Mouse (Mus musculus): Measurements from ENCODE around the gene Stk17b. TPM values are rescaled to one million over a fixed set of nuclear protein-coding genes. Genes with fewer than 3 reads are reported as not detected.

Stk17b gene
- polyA plus RNA-seq (2016; fragmentation: Nextera tagmentation; extraction: Ambion mirVana): 8.8 and 9.2 TPM in 2 replicates

DNA sequence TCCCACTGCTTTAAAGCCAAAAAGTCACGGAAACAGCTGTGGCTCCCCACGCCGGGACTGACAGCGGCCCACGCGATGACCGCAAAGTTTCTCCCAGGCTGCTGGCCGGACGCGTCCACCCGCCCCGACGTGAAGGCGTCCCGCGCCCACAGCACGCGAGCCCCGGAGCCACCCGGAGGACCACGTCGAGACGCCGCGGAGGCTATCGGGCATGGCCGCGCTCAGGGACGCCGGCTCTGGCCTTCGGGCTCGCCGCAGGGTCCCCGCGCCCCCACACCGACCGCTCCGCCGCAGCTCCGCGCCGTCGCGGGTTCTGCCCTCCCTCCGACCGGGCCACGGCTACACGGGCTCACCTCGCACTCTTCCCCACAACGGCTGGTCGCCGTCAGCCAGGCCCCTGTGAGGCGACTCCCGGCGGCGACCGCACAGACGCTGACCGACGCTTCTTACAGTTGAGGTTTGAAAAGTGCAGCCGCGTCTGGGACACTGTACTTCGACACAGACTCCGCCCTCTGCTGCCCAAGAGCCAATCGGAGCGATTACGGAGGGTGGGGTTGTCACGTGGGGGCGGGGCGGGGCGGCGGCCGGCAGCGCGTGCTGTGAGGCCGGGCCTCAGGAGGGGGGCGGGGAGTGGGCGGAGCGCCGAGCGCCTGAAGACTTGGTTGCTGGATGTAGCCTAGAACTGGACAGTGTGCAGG, at the start of gene Stk17b:
Stk17b (minus strand) TSS at position 504 of the 698 bp plus-strand sequence.
- peak; percentile 98 for ATAC-seq (ENCODE audit: low FRiP score)
- peak within 1 kb of the TSS; percentile 72 for H3K4me2 ChIP-seq (replicated peaks)
- H3K9ac ChIP-seq: peak within 1 kb of the TSS; percentile 73
- no peaks in the 10 kb centered on the region for H3K27me3 ChIP-seq
- peaks cover 5% of the 10 kb centered on the region; the same call in 1 of the 2 replicates for H3K4me1 ChIP-seq
- H3K9me3 ChIP-seq (replicated peaks): no peaks in the 10 kb centered on the region
- H3K36me3 ChIP-seq: no peaks in the 10 kb centered on the region
- under 1% methylated on average over 69 of the region's 81 CpGs for WGBS
- peak within 1 kb of the TSS; percentile 81 for H3K4me3 ChIP-seq
- H3K27ac ChIP-seq: peak within 1 kb of the TSS; percentile 64; the same call in 1 of the 2 replicates

DNA sequence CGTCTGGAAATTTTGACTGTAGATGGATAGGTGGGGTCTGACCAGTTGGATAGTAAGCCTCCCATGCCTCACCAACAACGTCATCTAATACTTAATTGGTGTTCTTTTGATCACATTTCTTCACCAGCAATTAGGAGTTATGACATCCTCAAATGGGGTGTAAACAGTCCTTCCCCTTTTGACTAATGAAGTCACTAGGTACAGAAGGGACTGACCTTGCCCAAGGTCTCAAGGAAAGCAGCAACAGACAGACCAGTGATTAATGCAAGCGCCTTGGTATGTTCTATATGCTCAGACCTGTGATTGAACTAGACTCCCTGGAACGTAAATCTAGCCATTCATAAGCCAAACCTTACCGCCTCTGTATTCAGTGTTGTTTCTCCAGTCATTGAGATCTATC, 45.3 kb upstream of the Stk17b start:
- H3K27me3 ChIP-seq: no peaks in the 10 kb centered on the region
- no peak overlapping the region for H3K4me3 ChIP-seq
- no peak for ATAC-seq (ENCODE audit: low FRiP score)
- H3K4me1 ChIP-seq: no peaks in the 10 kb centered on the region
- no peak overlapping the region for H3K27ac ChIP-seq
- H3K4me2 ChIP-seq (replicated peaks): no peak overlapping the region
- H3K36me3 ChIP-seq: peaks cover 10% of the 10 kb centered on the region; the same call in 1 of the 2 replicates
- H3K9ac ChIP-seq: no peak overlapping the region
- 93% methylated on average over 5 of the region's 5 CpGs for WGBS
- H3K9me3 ChIP-seq (replicated peaks): no peaks in the 10 kb centered on the region

- Histone ChIP-seq H3K4me2 (replicated peaks) (no peak overlapping the region), H3K9me3 (replicated peaks) (no peaks in the 10 kb centered on the region), H3K9ac (no peak overlapping the region), H3K4me3 (no peak overlapping the region), H3K27ac (no peak overlapping the region), H3K36me3 (peaks cover 10% of the 10 kb centered on the region; the same call in 1 of the 2 replicates), H3K4me1 (peaks cover under 1% of the 10 kb centered on the region; the same call in 1 of the 2 replicates), H3K27me3 (no peaks in the 10 kb centered on the region)
- ATAC-seq (ENCODE audit: low FRiP score): no peak
- 69% methylated on average over 9 of the region's 9 CpGs for WGBS
Measured at GRCm38 (mm10) chr1:53829089-53829488, 44.1 kb upstream of the Stk17b start.

GRCm38 (mm10) chr1:53824446-53825337, 39.7 kb upstream of the Stk17b start:
- H3K27me3 ChIP-seq: no peaks in the 10 kb centered on the region
- no peak for ATAC-seq (ENCODE audit: low FRiP score)

GRCm38 (mm10) chr1:53823687-53824445, 38.8 kb upstream of the Stk17b start:
- no peaks in the 10 kb centered on the region for H3K36me3 ChIP-seq
- H3K4me3 ChIP-seq: no peak overlapping the region
- H3K27me3 ChIP-seq: no peaks in the 10 kb centered on the region
- H3K27ac ChIP-seq: 0 out of 2 replicates have a peak overlapping the region, but pooled peaks have one; percentile 25
- peak overlapping the region; percentile 27 for H3K4me2 ChIP-seq (replicated peaks)
- H3K9ac ChIP-seq: no peak overlapping the region
- peak; percentile 82 for ATAC-seq (ENCODE audit: low FRiP score)
- WGBS: 5% methylated on average over 10 of the region's 10 CpGs
- peaks cover 9% of the 10 kb centered on the region for H3K4me1 ChIP-seq
- no peaks in the 10 kb centered on the region for H3K9me3 ChIP-seq (replicated peaks)

More at GRCm38 (mm10) chr1:53824446-53825337, 39.7 kb upstream of the Stk17b start:
- 79% methylated on average over 9 of the region's 9 CpGs for WGBS
- Histone ChIP-seq H3K27ac (no peak overlapping the region), H3K36me3 (no peaks in the 10 kb centered on the region), H3K9ac (no peak overlapping the region), H3K4me2 (replicated peaks) (no peak overlapping the region), H3K4me1 (peaks cover 9% of the 10 kb centered on the region), H3K4me3 (no peak overlapping the region), H3K9me3 (replicated peaks) (no peaks in the 10 kb centered on the region)

- Histone ChIP-seq H3K4me1 (peaks cover 9% of the 10 kb centered on the region), H3K27ac (no peak overlapping the region), H3K27me3 (no peaks in the 10 kb centered on the region), H3K36me3 (no peaks in the 10 kb centered on the region), H3K9me3 (replicated peaks) (no peaks in the 10 kb centered on the region), H3K4me2 (replicated peaks) (no peak overlapping the region), H3K9ac (no peak overlapping the region), H3K4me3 (no peak overlapping the region)
- no peak for ATAC-seq (ENCODE audit: low FRiP score)
Measured at GRCm38 (mm10) chr1:53821983-53822382, 37.0 kb upstream of the Stk17b start.

- Histone ChIP-seq H3K27ac (no peak overlapping the region), H3K4me3 (no peak overlapping the region), H3K9ac (no peak overlapping the region), H3K27me3 (no peaks in the 10 kb centered on the region), H3K4me2 (replicated peaks) (no peak overlapping the region), H3K9me3 (replicated peaks) (no peaks in the 10 kb centered on the region), H3K36me3 (no peaks in the 10 kb centered on the region), H3K4me1 (peaks cover 9% of the 10 kb centered on the region)
- WGBS: 77% methylated on average over 5 of the region's 5 CpGs
- ATAC-seq (ENCODE audit: low FRiP score): no peak
Measured at GRCm38 (mm10) chr1:53820041-53820632, 35.1 kb upstream of the Stk17b start.

DNA sequence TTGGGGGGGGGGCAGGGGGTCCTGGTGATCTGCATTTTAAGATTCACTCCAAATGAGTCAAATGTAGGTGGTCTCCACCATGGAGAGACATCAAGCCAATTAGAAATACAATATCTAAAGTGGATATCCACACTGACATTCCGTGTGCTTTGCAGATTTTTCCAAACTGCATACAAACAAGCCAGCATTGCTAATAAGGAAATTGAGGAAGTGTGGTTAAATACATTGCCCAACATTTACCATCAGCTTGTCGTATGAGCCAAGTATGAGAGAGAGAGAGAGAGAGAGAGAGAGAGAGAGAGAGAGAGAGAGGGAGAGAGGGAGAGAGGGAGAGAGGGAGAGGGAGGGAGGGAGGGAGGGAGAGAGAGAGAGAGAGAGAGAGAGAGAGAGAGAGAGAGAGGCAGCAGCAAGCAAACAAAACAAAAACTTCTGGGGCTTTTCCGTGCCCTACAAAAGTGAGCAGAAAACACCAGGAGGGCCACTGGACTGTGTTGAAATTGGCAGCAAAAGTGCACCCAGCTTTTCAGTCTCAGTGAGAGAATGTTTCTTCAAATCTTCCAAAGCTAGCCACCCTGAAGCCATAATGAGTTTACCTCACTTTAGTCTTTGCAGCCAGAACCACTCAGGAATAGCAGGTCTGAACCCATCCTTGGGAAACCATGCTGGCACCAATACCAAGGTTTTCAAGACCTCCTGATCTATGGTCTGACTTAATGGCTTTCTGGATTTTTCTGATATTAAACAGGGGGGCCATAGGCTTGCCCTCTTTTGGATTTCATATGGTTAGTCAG, 33.2 kb upstream of the Stk17b start:
- Histone ChIP-seq H3K9me3 (replicated peaks) (no peaks in the 10 kb centered on the region), H3K4me3 (no peak overlapping the region), H3K4me1 (peaks cover under 1% of the 10 kb centered on the region), H3K27me3 (no peaks in the 10 kb centered on the region), H3K9ac (no peak overlapping the region), H3K36me3 (no peaks in the 10 kb centered on the region), H3K27ac (no peak overlapping the region), H3K4me2 (replicated peaks) (no peak overlapping the region)
- 50% methylated on average over 3 of the region's 3 CpGs for WGBS
- no peak for ATAC-seq (ENCODE audit: low FRiP score)

- Histone ChIP-seq H3K9me3 (replicated peaks) (no peaks in the 10 kb centered on the region), H3K4me1 (no peaks in the 10 kb centered on the region), H3K9ac (no peak overlapping the region), H3K36me3 (no peaks in the 10 kb centered on the region), H3K4me2 (replicated peaks) (no peak overlapping the region), H3K27ac (no peak overlapping the region), H3K27me3 (no peaks in the 10 kb centered on the region), H3K4me3 (no peak overlapping the region)
- ATAC-seq (ENCODE audit: low FRiP score): no peak
- 89% methylated on average over 2 of the region's 2 CpGs for WGBS
Measured at GRCm38 (mm10) chr1:53816353-53816752, 31.3 kb upstream of the Stk17b start.

GRCm38 (mm10) chr1:53814077-53814705, 29.2 kb upstream of the Stk17b start:
- WGBS: 66% methylated on average over 2 of the region's 2 CpGs
- Histone ChIP-seq H3K9ac (no peak overlapping the region), H3K4me2 (replicated peaks) (no peak overlapping the region), H3K9me3 (replicated peaks) (no peaks in the 10 kb centered on the region), H3K27ac (no peak overlapping the region), H3K4me1 (no peaks in the 10 kb centered on the region), H3K27me3 (no peaks in the 10 kb centered on the region), H3K36me3 (no peaks in the 10 kb centered on the region), H3K4me3 (no peak overlapping the region)
- ATAC-seq (ENCODE audit: low FRiP score): no peak

DNA sequence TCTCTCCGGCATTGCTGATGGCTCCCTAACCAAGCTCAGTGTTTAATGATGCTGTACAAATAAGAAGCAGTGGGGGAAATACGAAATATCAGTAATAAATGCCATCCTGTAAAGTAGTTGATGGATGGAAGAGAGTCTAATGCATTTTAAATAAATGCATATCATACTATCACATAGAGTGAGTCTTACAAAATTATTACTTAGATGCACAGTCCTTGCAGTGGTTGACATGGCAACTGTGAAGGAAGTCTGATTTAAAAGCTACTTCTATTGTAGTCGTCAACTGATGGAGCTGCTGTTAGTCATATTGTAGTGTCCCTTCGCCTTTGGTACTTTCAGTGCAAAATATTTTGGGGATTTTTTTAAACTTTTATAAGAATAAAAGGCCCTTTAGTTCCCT, 26.9 kb upstream of the Stk17b start:
- Histone ChIP-seq H3K27ac (no peak overlapping the region), H3K27me3 (no peaks in the 10 kb centered on the region), H3K9ac (no peak overlapping the region), H3K4me1 (no peaks in the 10 kb centered on the region), H3K4me3 (no peak overlapping the region), H3K36me3 (no peaks in the 10 kb centered on the region), H3K9me3 (replicated peaks) (no peaks in the 10 kb centered on the region), H3K4me2 (replicated peaks) (no peak overlapping the region)
- 81% methylated on average over 4 of the region's 4 CpGs for WGBS
- no peak for ATAC-seq (ENCODE audit: low FRiP score)

All from hindbrain, embryonic 12.5 days (tissue).